Mouse (Mus musculus) C2C12 (cell line): ENCODE results near the gene Hip1.

ENCODE experiments used
- CEBPB ChIP-seq: IDR thresholded peaks from one replicate; pipeline ENCODE4 v1.6.1; 2011; ENCODE audit warnings: low read depth, mild to moderate bottlenecking, control low read depth, moderate library complexity
- CTCF ChIP-seq: IDR thresholded peaks from one replicate; pipeline ENCODE4 v1.5.1; 2011; ENCODE audit not compliant: control insufficient read depth, insufficient read depth, insufficient read length
- MAX ChIP-seq: IDR thresholded peaks from one replicate; pipeline ENCODE4 v1.6.1; 2011; ENCODE audit warnings: mild to moderate bottlenecking, control low read depth
- MYOD1 ChIP-seq: IDR thresholded peaks from one replicate; pipeline ENCODE4 v1.6.1; 2011; ENCODE audit warnings: low read depth; ENCODE audit not compliant: control insufficient read depth, insufficient read length
- MYOG ChIP-seq: IDR thresholded peaks from one replicate; pipeline ENCODE4 v1.6.1; 2011; ENCODE audit not compliant: control insufficient read depth, insufficient read length; ENCODE audit errors: extremely low read depth
- USF1 ChIP-seq: IDR thresholded peaks from one replicate; pipeline ENCODE4 v1.6.1; 2011; ENCODE audit warnings: low read depth, mild to moderate bottlenecking, control low read depth, moderate library complexity

DNA sequence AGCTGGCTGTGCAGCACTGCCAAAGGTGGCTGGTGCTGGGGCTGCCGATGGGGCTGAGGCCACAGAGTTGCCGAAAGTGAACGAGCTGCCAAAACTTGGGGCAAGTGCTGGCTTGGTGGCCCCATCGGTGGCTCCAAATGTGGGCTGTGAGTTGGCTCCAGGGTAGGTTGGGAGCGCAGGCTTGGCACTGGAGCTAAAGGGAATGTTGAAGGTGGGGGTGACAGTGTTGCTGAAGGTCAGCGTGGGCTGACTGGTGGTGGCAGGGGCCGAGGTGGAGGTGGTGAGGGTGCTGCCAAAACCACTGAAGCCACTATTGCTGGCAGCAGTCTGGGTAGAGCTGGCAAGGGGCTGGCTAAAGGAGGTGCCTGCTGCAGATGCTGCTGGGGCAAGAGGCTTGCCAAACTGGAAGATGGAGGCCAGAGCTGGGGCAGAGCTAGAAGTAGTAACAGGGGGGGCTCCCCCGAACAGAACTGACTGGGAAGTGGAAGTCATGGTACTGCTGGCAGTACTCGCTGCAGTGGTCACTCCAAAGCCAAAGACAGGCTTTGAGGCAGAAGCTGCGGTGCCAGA lies 163.5 kb downstream of the Hip1 start:
- TF ChIP-seq CTCF: no peak
- TF ChIP-seq USF1: no peak
- no peak for TF ChIP-seq MAX
- TF ChIP-seq MYOG: no peak
- TF ChIP-seq CEBPB: no peak
- TF ChIP-seq MYOD1: no peak
